Mouse (Mus musculus) embryonic fibroblast, embryonic 13.5 days (primary cell): ENCODE results near the gene Fam120b. TPM values are rescaled to one million over a fixed set of nuclear protein-coding genes. Genes with fewer than 3 reads are reported as not detected.

Experiments
- H3K27ac ChIP-seq: 2 replicates; pipeline ENCODE4 v1.5.1; 2012; ENCODE audit warnings: low read length, control low read depth, inconsistent platforms; ENCODE audit not compliant: insufficient read depth
- H3K4me1 ChIP-seq: 2 replicates; pipeline ENCODE4 v1.6.1; 2011; ENCODE audit warnings: low read length; ENCODE audit not compliant: control insufficient read depth, insufficient read depth
- H3K4me3 ChIP-seq: 2 replicates; pipeline ENCODE4 v1.5.1; 2011; ENCODE audit warnings: mild to moderate bottlenecking, control low read depth, low read length; ENCODE audit not compliant: insufficient read depth
- CTCF ChIP-seq: IDR thresholded peaks from 2 replicates; pipeline ENCODE4 v1.5.1; 2011; ENCODE audit warnings: mild to moderate bottlenecking, control low read depth, low read length, moderate library complexity, borderline replicate concordance; ENCODE audit not compliant: insufficient read depth
- POLR2A ChIP-seq: IDR thresholded peaks from 2 replicates; pipeline ENCODE4 v1.6.1; 2011; ENCODE audit warnings: low read depth, mild to moderate bottlenecking, control low read depth, low read length, moderate library complexity
- polyA plus RNA-seq: library from polyadenylated mRNA; stranded (reverse); fragments of >200 nt; gene quantifications from 2 replicates; pipeline ENCODE4 v1.2.4, GENCODE M21; 2011; ENCODE audit warnings: low read depth; ENCODE audit not compliant: missing spikeins, insufficient read length

Fam120b gene
- 25.2 and 25.3 TPM in 2 replicates for polyA plus RNA-seq

DNA sequence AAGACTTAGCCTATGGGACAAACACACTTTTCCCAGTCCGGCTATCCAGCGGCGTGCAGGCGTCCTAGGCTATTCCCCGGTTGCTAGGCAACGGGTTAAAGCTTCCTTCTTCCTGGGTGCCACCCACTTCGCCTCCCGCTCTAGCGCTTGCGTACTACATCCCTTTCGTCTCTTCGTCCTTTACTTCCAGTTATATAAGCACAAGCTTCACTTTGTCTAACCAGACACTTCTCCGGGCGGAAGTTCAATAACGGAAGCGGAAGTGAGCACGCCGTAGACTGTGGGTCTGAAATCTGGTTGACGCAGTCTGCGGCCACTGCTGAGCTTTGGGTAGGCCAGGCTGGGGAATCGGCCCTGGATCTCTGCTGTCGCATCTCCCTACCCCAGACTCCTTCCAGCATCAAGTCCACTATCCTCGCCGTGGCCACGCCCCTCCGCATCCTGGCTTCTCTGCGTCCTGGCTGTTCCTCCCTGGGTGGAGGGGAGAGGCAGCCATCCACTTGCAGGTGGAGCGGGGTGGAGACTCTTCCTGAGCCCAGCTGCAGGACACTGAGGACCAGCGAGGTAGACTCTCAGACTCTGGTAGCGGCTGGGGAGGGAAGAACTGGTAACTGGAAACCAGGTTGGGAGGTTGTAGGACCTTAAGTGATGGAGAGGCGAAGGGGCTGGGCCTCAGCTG lies at the start of gene Fam120b:
TSS of gene Fam120b (plus strand) at position 206 of the 679 bp plus-strand sequence.
- Histone ChIP-seq H3K4me3 (peak within 1 kb of the TSS; percentile 74), H3K4me1 (no peaks in the 10 kb centered on the region), H3K27ac (peak within 1 kb of the TSS; percentile 10)
- TF ChIP-seq CTCF, result no peak
- TF ChIP-seq POLR2A, result peak; percentile 94

DNA sequence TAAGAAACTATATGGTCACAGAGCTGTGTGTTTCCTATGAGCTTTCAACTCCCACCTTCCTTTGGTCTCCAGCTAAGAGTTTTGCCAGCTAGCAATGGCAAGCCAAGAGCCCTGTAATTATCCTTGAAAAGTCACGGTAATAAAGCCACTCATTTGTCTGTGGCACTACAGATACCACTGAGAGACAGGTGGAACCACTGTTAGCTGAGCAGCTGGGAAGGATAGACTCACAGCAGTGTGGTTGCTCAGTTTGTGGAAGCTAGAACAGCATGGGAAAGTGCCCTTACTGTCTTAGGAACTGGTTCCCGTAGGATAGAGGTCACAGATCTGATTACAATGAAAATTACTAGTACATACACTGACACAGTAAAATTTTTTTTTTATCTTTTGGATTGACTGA lies 45.9 kb upstream of the Fam120b start:
- H3K27ac ChIP-seq, result no peak overlapping the region
- H3K4me1 ChIP-seq, result no peaks in the 10 kb centered on the region
- TF ChIP-seq POLR2A (no peak), CTCF (no peak)
- no peak overlapping the region for H3K4me3 ChIP-seq

DNA sequence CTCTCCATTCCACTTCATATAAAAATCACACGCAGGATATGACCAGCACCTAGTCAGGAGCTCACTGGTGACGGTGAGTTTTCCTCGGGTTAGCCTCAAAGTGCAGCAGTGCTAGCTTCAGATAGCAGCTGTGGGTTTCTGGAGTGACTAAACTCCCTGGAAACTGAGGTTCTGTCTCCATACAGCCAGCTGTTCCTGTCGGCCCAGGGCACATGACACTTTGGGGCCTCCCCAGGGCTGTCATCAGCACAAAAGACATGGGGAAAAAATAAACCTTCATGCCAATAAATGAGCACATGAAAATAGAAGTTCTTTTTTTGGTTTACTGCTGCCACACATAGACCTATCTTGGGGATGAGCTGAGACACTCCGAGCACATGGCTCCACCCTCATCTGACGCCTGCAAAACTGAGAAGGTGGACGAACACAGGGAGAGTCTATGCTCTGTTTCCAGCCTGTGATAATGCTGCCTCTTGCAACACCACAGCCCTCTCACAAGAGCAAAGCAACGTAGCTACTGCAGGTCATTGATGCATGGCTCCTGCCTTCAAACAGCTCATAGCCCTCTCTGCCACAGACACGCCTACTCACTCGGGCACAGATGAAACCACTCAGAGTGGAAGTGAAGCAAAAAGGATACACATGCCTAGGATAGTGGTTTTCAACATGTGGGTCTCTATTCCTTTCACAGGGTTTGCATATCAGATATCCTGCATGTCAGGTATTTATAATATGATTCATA lies 43.0 kb upstream of the Fam120b start:
- peaks cover 6% of the 10 kb centered on the region; the same call in 1 of the 2 replicates for H3K4me1 ChIP-seq
- no peak overlapping the region for H3K4me3 ChIP-seq
- no peak overlapping the region for H3K27ac ChIP-seq
- TF ChIP-seq POLR2A (no peak), CTCF (no peak)

- peaks cover 6% of the 10 kb centered on the region; the same call in 1 of the 2 replicates for H3K4me1 ChIP-seq
- no peak for TF ChIP-seq CTCF
- TF ChIP-seq POLR2A, result no peak
- no peak overlapping the region for H3K27ac ChIP-seq
- no peak overlapping the region for H3K4me3 ChIP-seq
These were observed 42.0 kb upstream of the Fam120b start for GRCm38 (mm10) chr17:15354006-15354405.

DNA sequence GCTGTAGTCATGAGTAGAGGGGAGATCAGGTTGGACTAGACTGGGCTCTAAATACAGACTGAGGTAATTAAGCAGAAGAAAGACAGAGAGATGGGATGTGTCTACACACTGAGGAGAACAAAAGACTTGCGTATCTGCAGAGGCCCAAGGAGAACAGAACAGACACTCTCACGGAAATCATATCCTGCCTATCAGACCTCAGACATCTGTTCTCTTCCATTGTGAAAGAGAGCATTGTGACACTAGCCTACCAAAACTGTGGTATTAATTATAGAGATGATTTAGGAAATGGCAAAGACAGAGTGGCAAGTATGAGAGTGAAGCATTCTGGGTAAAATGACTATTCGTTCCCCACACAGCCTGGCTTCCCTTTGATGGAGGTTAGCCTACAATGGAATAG lies 40.9 kb upstream of the Fam120b start:
- Histone ChIP-seq H3K4me3 (no peak overlapping the region), H3K4me1 (peaks cover 6% of the 10 kb centered on the region; the same call in 1 of the 2 replicates), H3K27ac (no peak overlapping the region)
- TF ChIP-seq CTCF (no peak), POLR2A (no peak)

DNA sequence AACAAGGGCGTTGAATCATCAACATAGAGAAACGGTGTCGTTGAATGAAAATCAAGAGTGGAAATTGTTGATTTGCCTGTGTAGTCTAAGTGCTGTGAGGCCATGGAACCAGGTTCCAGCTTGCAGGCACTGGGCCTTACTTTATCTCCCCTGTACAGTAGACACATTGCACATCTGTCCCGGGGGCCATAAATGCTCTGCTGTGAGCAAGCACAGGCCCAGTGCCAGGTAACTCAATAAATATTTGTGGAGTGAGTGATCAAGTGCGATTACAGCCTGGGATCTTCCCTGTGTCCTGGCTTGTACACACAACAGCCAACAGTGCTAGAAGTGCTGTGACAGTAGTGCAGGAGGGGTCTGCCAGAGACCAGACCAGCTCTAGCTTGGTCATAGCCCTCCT lies 39.5 kb upstream of the Fam120b start:
- TF ChIP-seq POLR2A (no peak), CTCF (no peak)
- Histone ChIP-seq H3K4me3 (no peak overlapping the region), H3K4me1 (peaks cover 6% of the 10 kb centered on the region; the same call in 1 of the 2 replicates), H3K27ac (no peak overlapping the region)

- no peak overlapping the region for H3K4me3 ChIP-seq
- H3K4me1 ChIP-seq, result peaks cover 6% of the 10 kb centered on the region; the same call in 1 of the 2 replicates
- TF ChIP-seq POLR2A (no peak), CTCF (no peak)
- no peak overlapping the region for H3K27ac ChIP-seq
These were observed 38.9 kb upstream of the Fam120b start for GRCm38 (mm10) chr17:15357071-15357470.

GRCm38 (mm10) chr17:15363656-15364055 lies 32.3 kb upstream of the Fam120b start:
- Histone ChIP-seq H3K4me3 (no peak overlapping the region), H3K4me1 (no peaks in the 10 kb centered on the region), H3K27ac (no peak overlapping the region)
- TF ChIP-seq CTCF, result no peak
- no peak for TF ChIP-seq POLR2A

GRCm38 (mm10) chr17:15365650-15366049 lies 30.4 kb upstream of the Fam120b start:
- Histone ChIP-seq H3K4me1 (no peaks in the 10 kb centered on the region), H3K27ac (peak overlapping the region; percentile 59), H3K4me3 (no peak overlapping the region)
- TF ChIP-seq CTCF, result no peak
- 0 out of 2 replicates have a peak, but pooled peaks have one; percentile 26 for TF ChIP-seq POLR2A

DNA sequence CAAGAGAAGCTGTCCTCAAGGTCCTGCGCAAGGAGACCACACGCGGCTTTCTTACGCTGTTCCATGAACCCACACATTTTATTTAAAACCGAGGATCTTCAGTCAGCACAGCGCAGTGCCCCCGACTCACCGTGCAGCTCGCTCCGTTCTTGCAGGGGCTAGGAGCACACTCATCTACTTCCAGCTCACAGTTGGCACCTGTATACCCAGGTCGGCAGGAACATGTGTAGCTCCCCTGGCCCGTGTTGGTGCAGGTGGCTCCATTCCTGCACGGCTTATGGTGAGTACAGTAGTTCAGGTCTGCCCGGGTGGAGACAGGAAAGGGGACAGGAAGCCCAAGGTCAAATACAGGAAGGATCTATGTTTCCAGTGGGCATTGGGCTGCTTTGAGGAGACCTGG lies 25.6 kb upstream of the Fam120b start:
- no peak overlapping the region for H3K27ac ChIP-seq
- no peaks in the 10 kb centered on the region for H3K4me1 ChIP-seq
- H3K4me3 ChIP-seq, result no peak overlapping the region
- TF ChIP-seq POLR2A (no peak), CTCF (no peak)
